Comparison of ENCODE assay signal across 8 mouse cellular contexts in the genomic region with DNA sequence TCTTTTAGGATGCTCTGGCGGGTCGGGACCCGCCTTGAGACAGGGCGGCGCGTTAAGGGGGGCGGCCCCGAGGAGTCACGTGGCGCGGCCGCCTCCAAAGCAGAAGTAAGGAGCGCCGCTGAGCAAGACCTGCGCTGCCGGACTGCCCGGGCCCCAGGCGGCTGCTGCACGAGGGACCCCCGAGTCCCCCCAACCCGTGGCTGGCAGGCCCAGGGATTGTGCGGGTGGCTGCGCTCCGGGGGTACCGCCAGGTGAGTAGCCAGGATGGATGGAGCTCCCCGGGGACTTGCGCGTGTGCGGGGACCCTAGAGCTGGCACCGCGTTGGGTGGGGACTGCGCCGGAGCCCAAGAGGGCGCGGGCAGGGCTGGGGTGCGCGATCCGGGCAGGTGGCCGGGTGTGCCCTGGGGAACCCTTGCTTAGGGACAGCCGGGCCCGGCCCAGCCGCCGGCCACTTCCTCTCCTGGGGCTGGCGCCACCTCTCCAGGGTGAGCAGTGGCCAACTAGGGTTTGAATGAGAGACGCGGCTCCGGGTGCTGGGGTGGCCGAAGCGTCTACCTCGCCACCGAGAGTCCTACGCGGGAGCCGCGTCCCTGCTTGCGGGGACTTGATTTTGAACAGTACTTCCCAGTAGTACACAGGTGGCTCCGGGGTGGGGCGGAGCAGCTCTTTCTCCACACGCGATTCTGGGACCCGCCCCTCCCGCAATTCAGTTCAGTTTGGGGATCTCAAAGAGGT. TPM values are rescaled to one million over a fixed set of nuclear protein-coding genes. Genes with fewer than 3 reads are reported as not detected.
DNase-seq lines count a peak whose midpoint lies in the region; ATAC-seq and TF ChIP-seq lines count a peak whose summit lies in the region.

TSS of gene Plcg2 (plus strand) at position 113 of the 736 bp plus-strand sequence.

- H3K4me1 ChIP-seq in forebrain, embryonic 13.5 days = peaks cover 14% of the 10 kb centered on the region
- peaks cover 2% of the 10 kb centered on the region for H3K4me1 ChIP-seq in hindbrain, embryonic 11.5 days (replicated peaks; ENCODE audit: control insufficient read depth, insufficient read depth, low read length)
- H3K4me1 ChIP-seq in limb, embryonic 14.5 days (ENCODE audit: control insufficient read depth, insufficient read depth, low read length) = peaks cover 10% of the 10 kb centered on the region
- peaks cover 17% of the 10 kb centered on the region for H3K4me1 ChIP-seq in midbrain, embryonic 12.5 days

- peaks cover 31% of the 10 kb centered on the region for H3K27me3 ChIP-seq in forebrain, embryonic 13.5 days
- peaks cover 16% of the 10 kb centered on the region for H3K27me3 ChIP-seq in hindbrain, embryonic 11.5 days (ENCODE audit: control insufficient read depth, insufficient read depth, low read length)
- H3K27me3 ChIP-seq in limb, embryonic 14.5 days (ENCODE audit: control insufficient read depth, insufficient read depth, low read length) = peaks cover 24% of the 10 kb centered on the region
- H3K27me3 ChIP-seq in midbrain, embryonic 12.5 days = peaks cover 61% of the 10 kb centered on the region

- no peaks in the 10 kb centered on the region for H3K36me3 ChIP-seq in forebrain, embryonic 13.5 days (ENCODE audit: poor library complexity, severe bottlenecking)
- H3K36me3 ChIP-seq in hindbrain, embryonic 11.5 days (ENCODE audit: control insufficient read depth, insufficient read depth, low read length) = no peaks in the 10 kb centered on the region
- H3K36me3 ChIP-seq in limb, embryonic 14.5 days (ENCODE audit: control insufficient read depth, insufficient read depth, low read length) = no peaks in the 10 kb centered on the region
- H3K36me3 ChIP-seq in midbrain, embryonic 12.5 days = no peaks in the 10 kb centered on the region

- H3K4me2 ChIP-seq in forebrain, embryonic 13.5 days = peak within 1 kb of the TSS; percentile 100
- peak within 1 kb of the TSS; percentile 98 for H3K4me2 ChIP-seq in hindbrain, embryonic 11.5 days (replicated peaks; ENCODE audit: low read depth, low read length)
- peak within 1 kb of the TSS; percentile 99 for H3K4me2 ChIP-seq in limb, embryonic 14.5 days (replicated peaks; ENCODE audit: low read depth, low read length, severe bottlenecking)
- H3K4me2 ChIP-seq in midbrain, embryonic 12.5 days (replicated peaks) = peak within 1 kb of the TSS; percentile 98

- no peaks in the 10 kb centered on the region for H3K9me3 ChIP-seq in forebrain, embryonic 13.5 days (replicated peaks)
- H3K9me3 ChIP-seq in hindbrain, embryonic 11.5 days (ENCODE audit: control insufficient read depth, low read length) = no peaks in the 10 kb centered on the region
- no peaks in the 10 kb centered on the region for H3K9me3 ChIP-seq in limb, embryonic 14.5 days (ENCODE audit: control insufficient read depth, low read length)
- H3K9me3 ChIP-seq in midbrain, embryonic 12.5 days = no peaks in the 10 kb centered on the region

- peak; percentile 24 for DNase-seq in CD4-positive helper T cell, adult 2 months (ENCODE audit: low read depth, low spot score)
- DNase-seq in adrenal gland, adult 18-20 months (ENCODE audit: low spot score in 2 of 2) = peak; percentile 43 to 58
- peak; percentile 54 for DNase-seq in hindbrain, embryonic 11.5 days (ENCODE audit: low spot score)
- no peak for DNase-seq in limb, embryonic 14.5 days (ENCODE audit: low spot score)
- DNase-seq in spleen, postnatal 14 days (ENCODE audit: low spot score in 2 of 2) = peak; percentile 45 to 57
- DNase-seq in adipocyte (ENCODE audit: low spot score) = no peak

- H3K9ac ChIP-seq in forebrain, embryonic 13.5 days = peak within 1 kb of the TSS; percentile 70
- H3K9ac ChIP-seq in hindbrain, embryonic 11.5 days (ENCODE audit: low read depth, low read length) = peak within 1 kb of the TSS; percentile 37; the same call in 1 of the 2 replicates
- H3K9ac ChIP-seq in limb, embryonic 14.5 days (ENCODE audit: low read depth, low read length, severe bottlenecking) = peak within 1 kb of the TSS; percentile 57
- H3K9ac ChIP-seq in midbrain, embryonic 12.5 days (replicated peaks) = peak within 1 kb of the TSS; percentile 49

- no peak within 1 kb of the TSS for H3K27ac ChIP-seq in forebrain, embryonic 13.5 days
- no peak within 1 kb of the TSS for H3K27ac ChIP-seq in hindbrain, embryonic 11.5 days (ENCODE audit: low read depth, low read length)
- H3K27ac ChIP-seq in limb, embryonic 14.5 days (replicated peaks; ENCODE audit: low read depth, low read length) = no peak within 1 kb of the TSS
- no peak within 1 kb of the TSS for H3K27ac ChIP-seq in midbrain, embryonic 12.5 days (replicated peaks)

- peak within 1 kb of the TSS; percentile 57 for H3K4me3 ChIP-seq in forebrain, embryonic 13.5 days
- peak within 1 kb of the TSS; percentile 49 for H3K4me3 ChIP-seq in hindbrain, embryonic 11.5 days (ENCODE audit: low read depth, low read length)
- peak within 1 kb of the TSS; percentile 53 for H3K4me3 ChIP-seq in limb, embryonic 14.5 days (replicated peaks; ENCODE audit: low read length)
- peak within 1 kb of the TSS; percentile 56 for H3K4me3 ChIP-seq in midbrain, embryonic 12.5 days

- ATAC-seq in forebrain, embryonic 13.5 days = 0 out of 2 replicates have a peak, but pooled peaks have one; percentile 63
- peak; percentile 56; the same call in 1 of the 2 replicates for ATAC-seq in hindbrain, embryonic 11.5 days (ENCODE audit: low FRiP score)
- ATAC-seq in limb, embryonic 14.5 days (ENCODE audit: low FRiP score, low read depth) = no peak
- ATAC-seq in midbrain, embryonic 12.5 days (ENCODE audit: low FRiP score, low read depth) = peak; percentile 70

- under 1% methylated on average over 61 of the region's 62 CpGs for WGBS in forebrain, embryonic 13.5 days
- WGBS in hindbrain, embryonic 11.5 days = under 1% methylated on average over 50 of the region's 62 CpGs
- WGBS in limb, embryonic 14.5 days = 1% methylated on average over 57 of the region's 62 CpGs
- WGBS in midbrain, embryonic 12.5 days = under 1% methylated on average over 61 of the region's 62 CpGs

- no peak for TF ChIP-seq POLR2A in limb, embryonic 14.5 days (IDR thresholded peaks at IDR 0.05; ENCODE audit: borderline replicate concordance, extremely low read depth, insufficient read depth, insufficient read length)

RNA-seq across cellular contexts. Expression of gene Plcg2, which starts in this region (rescaled TPM):
- 1 to 10 TPM; 4.3 to 6.4 TPM for total RNA-seq in adrenal gland, adult 18-20 months (2021)
- polyA plus RNA-seq in forebrain, embryonic 13.5 days (2015; fragmentation: Nextera tagmentation; extraction: Ambion mirVana) = 0.84 and 1.0 TPM in 2 replicates
- polyA plus RNA-seq in hindbrain, embryonic 11.5 days (2014; fragmentation: Nextera tagmentation; extraction: Ambion mirVana) = 1.8 TPM in 2 replicates
- polyA plus RNA-seq in limb, embryonic 14.5 days (2012; rRNA removed) = 3.6 and 3.8 TPM in 2 replicates
- 3.2 and 5.6 TPM in 2 replicates for polyA plus RNA-seq in limb, embryonic 14.5 days (2014; fragmentation: Nextera tagmentation; extraction: Ambion mirVana)
- 1.7 and 2.0 TPM in 2 replicates for polyA plus RNA-seq in midbrain, embryonic 12.5 days (2016; fragmentation: Nextera tagmentation; extraction: Ambion mirVana)

Comparison
In these comparisons a context has a peak if more than half of its experiments do, and no peak if none do; other contexts are left out.
1. DNase-seq: peak in CD4-positive helper T cell, adult 2 months (single experiment), adrenal gland, adult 18-20 months (2 of 2), hindbrain, embryonic 11.5 days (single experiment) and spleen, postnatal 14 days (2 of 2); none in limb, embryonic 14.5 days (single experiment) and adipocyte (single experiment).
2. Peak in every context shown above with its lines, with median percentiles within 50 percentile points of each other: H3K4me2 ChIP-seq, H3K4me3 ChIP-seq and H3K9ac ChIP-seq.